Mouse (Mus musculus) retina, postnatal 1 day (tissue): ENCODE measurements around the gene Casc1.

ENCODE experiments used
- DNase-seq: peaks from one replicate; pipeline ENCODE4 v3.0.0-alpha.2; 2012

Gene Casc1

DNA sequence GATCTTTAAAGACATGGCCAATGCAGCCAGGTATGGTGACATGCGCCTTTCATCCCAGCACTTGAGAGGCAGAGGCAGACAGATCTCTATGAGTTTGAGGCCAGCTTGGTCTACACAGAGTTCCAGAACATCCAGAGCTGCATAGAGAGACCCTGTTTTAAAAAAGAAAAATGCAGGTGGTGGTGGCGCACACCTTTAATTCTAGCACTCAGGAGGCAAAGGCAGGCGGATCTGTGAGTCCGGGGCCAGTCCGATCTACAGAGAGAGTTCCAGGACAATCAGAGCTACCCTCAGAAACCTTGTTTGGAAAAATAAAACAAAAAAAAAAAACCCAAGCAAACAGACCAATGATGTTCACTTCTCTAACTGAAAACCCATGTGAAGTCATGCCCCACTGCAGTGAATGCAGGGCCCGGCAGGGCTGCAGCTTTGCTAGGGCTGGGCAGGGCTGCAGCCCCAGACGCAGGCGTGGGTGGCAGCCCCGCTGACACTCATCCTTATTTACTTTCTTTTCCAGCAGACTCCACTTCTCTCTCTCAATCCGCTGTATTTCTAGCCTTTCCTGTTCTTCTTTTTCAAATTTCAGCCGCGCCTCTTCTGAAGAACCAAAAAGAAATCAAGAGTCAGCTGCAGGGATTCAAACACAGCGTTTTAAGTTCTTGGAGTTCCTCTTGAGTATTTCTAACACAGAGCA is 8.2 kb downstream of the Casc1 start:
- no peak for DNase-seq

DNA sequence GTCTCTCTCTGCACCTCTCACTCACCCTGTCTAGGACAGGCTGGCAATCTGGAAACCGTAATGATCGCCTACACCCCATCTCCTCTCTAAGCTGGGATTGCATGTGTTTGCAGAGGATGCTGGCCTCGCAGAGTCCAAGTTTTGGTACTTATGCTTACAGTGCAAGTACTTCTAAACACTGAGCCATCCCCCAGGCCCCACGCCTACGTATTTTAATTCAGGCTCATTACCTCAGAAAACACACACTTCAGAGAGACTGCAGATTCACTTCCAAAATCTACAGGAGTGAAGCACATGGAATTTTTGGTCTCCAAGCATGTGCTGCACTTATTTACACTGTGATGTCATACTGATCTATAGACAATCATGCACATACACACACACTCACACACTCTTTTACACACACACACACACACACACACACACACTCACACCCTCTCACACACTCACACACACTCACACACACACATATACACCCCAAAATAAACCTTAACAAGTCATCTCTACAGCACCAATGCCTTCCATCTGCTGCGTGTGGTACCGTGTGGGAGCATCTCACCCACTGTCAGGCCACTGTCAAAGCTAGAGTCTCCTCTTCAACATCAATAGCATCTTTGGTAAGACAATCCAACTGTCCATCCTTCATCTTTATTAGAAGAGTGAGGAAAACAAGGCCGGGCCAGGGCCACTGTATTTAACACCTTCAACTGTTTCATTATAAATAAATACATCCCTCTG is 12.7 kb downstream of the Casc1 start:
- DNase-seq = no peak

DNA sequence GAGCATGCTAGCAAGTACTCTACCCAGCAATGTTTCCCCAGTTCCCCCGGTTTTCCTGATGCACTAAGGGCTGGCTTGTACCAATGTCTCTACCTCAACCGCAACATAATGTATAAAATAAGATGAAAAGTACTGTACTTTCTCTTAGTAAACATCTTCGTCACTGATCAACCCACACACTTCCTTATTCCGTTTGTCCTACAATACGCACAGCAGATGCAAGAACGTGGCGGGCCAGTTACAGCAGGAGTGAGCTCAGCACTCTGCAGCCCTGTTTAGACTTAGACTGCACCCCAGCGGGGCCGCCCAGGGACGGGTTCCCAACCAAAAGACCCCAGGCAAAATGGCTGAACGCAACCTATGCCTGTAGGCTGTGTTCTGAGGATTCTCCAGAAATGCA is 17.4 kb downstream of the Casc1 start:
- no peak for DNase-seq

DNA sequence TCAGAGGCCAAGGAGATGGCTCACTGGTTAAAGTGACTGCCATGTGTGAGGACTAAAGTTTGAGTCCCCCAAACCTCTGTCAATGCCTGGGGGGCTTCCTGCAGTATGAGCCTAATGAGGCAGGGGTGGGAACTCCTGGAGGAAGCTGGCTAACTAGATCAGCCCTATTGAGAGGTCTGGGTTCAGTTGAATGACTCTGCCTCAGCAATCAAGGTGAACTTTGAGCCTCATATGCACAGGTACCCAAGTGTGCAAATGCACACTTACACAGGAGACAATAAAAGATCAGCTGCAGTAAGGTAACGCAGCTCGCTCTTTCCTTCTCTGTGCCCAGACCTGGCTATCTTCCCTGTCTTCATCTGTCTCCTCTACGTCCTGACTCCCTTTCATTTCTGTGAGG is 17.8 kb downstream of the Casc1 start:
- DNase-seq = no peak

DNA sequence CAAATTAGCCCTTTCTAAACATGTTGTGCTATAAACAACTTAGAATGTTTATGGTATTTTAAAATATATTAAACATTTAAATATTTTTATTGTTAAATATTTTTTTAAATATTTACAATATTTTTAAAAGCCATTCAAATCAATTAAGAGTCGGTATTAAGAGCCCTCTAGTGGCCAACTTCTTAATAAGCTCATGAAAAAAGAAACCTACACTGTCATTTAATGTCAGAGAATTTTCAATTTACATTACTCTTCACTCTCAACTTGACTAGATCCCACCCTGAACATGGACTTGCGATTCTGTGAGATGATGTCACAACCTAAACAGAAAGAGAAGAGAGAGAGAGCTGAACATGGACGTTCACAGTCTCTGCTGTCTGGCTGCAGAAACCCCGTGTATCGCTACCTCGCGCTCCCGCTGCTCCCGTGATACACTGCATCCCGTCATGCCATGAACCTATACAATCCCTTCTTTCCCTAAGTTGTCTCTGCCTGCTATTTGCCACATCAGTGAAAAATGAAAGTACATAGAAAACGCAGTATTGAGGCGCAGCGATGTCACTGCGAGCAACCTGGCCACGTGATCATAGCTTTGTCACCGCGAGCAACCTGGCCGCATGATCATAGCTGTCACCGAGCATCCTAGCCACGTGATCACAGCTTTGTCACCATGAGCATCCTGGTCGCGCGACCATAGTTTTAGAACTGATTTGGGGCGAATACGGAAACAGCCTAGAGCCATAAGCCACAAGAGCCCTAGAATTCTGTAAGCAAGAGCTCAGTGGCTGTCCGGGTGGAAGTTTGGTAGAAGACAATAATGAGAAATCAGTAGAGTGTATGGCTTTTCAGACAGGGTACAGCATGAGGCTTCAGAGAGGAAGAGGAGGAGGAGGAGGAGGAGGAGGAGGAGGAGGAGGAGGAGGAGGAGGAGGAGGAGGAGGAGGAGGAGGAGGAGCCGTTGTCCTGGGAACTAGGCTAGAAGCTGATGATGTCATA is 23.4 kb downstream of the Casc1 start:
- DNase-seq = peak; percentile 56

DNA sequence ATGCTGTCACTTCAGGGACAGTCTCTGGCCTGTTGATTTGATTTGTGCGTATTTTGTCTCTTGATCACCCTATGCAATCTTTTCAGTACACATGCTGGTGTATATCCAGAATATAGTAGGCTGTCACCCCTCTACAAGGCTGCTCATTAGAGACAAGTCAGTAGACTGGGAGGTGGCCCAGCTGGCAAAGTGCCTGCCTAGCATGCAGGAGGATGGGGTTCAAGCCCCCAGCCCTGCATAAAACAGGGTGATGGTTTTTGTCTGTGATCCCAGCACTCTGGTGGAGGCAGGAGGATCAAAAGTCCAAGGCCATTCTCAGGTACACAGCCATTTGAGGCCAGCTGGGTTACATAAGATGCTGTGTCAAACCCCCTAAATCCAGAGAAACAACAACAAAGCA is 24.7 kb downstream of the Casc1 start:
- DNase-seq = no peak

DNA sequence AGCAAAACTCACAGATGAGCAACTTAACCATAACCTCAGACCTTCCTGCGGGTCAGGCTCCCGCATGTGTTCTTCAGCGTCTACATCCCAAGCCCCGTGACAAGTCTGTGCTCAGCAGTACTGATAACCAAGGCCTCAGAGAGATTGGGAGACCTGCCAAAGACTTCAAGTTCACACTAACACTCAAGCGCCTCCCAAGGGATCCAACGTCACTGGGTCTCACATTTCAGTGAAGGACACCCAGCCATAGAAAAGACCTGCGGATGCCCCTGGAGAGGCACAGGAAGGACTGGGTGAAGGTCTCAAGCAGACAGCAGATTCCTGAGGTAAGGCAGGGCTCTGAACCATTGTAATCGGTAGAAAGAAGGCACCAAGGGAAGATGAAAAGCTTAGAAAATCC is 28.8 kb downstream of the Casc1 start:
- DNase-seq = no peak

DNA sequence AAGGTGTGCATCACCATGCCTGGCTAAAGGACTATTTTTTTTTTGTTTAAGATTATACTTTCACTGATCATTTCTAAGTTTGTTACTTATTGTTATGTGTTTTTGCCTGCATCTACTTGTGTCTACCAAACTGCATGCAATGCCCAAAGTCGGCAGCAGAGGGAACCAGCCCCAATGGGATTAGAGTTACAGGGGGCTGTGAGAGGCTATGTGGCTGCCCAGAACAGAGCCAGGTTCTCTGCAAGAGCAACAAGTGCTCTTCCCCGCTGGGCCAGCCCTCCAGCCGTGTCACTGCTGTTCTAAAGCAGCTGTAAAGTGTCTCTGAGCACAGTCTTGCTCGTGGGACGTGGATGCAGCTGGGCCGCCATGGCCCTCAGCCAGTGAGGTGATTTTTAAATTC is 31.1 kb downstream of the Casc1 start:
- DNase-seq = peak; percentile 79

DNA sequence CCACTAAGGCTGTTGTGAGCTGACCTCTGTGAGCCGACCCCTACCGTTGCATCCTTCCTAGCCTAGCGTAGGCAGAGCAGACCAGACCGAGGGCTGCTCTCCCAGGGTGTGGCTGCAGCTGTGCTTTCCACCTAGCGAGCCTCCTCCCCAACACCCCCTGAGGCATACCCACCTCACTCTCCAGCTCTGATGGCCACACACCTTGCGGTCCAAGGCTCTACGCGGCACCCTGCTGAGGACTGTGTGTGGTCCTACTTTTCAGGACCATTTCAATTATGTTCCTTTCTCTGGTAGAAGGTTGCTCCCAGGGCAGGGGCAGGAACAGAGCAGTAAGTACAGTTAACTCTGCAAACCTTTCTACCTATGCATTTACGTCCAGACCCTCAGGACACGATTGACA is 34.3 kb downstream of the Casc1 start:
- no peak for DNase-seq

DNA sequence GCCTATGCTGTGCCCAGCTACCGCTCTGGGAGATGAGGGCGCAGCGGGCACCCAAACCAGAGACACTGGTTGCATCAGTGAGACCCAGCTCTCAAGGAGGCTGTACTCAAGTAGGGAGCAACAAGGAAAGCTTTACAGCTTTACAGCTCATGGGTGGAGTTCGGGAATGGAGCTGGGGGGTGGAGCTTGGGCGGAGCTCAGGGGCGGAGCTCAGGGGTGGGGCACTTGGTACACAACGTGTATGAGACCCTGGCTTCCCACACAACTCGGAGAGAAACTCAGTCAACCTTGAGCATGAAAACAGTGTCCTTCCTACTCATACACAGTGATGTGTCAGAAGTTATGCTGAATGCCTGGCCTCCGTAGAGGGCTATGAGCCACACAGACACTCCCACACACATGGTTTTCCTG is 35.2 kb downstream of the Casc1 start:
- peak; percentile 37 for DNase-seq

DNA sequence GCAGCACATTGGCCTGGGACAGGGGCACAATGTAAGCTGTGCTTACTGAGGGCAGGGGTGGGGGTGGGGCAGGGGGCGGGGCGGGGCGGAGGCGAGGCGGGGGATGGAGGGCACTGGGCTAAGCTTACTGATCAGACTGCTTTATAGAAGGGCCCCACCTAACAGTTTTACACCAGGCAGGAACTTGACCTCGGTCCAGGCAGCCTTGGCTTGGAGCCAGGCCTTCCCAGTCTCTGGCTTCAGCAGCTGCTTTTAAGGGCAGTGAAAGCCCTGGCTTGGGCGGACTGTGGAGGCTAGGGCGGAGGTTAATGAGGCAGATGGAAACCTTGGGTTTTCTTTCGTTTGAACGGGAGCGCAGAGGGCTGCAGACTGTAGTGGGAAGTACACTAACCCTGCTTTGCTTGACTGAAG is 37.0 kb downstream of the Casc1 start:
- DNase-seq = peak; percentile 87

DNA sequence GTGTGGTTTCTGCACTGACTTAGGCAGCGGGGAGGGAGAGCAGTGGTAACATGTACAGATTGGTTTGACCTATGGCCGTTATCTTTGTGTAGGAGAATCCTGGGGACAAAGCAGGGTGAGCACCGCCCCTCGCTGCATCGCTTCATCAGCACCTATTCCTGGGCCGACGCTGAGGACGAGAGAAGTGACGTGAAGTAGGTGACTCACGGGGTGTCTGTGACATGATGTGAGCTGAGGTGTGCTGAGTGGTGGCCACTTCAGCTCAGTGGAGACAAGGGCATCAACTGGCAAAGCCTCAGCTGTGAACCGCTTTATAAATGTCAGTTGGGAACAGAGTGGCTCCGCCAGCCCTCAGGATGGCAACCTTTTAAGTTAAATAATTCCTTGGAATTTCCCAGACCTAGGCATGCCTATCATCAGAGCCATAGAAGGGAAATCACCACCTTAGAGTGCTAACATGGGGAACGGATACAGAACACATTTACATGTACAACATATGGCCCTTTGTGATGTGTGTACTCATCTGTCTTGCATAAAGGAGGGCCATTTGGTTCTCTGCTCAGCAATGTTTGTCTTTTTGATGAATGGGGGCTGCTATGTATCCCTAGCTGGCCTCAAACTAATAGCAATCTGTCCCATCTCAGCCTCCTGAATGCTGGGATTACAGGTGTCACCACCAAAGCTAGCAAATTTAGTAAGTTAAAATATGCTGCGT is 38.8 kb downstream of the Casc1 start:
- DNase-seq = no peak

DNA sequence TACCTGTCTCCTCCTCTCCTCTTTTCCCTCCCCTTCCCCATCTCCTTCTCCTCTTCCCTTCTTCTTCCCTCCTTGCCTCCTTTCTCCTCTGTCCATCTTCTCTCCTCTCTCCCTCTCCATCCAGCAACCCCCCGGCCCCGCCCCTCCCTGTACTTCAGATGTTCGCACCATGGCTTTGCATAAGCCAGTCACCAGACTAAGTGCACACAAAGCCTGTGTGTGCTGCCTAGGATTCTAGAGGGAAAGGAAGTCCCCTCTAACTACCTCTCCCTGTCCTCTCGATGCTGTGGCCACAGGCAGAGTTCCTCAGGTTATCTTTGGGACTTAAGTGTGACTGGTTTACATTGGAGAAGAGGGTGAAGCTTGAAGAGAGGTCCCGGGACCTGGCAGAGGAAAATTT is 50.2 kb downstream of the Casc1 start:
- no peak for DNase-seq

DNA sequence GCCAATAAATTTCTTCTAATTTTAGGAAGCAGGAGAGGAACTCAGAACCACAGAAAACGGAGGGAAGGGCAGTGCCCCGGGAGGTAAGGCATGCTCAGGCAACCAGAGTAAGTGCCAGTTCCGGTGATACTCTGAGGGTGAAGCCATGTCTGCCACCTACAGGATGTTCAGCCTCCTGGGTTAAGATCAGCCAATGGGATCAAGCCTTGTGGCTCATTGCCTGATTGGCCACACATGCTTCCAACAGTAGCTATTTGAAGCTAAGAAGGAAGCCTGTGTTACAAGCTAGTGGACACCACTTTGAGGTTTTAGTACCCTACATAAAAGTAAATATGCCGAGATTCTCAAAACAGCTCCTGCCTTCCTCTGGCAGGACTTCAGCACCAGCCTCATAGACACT is 52.2 kb downstream of the Casc1 start:
- no peak for DNase-seq

DNA sequence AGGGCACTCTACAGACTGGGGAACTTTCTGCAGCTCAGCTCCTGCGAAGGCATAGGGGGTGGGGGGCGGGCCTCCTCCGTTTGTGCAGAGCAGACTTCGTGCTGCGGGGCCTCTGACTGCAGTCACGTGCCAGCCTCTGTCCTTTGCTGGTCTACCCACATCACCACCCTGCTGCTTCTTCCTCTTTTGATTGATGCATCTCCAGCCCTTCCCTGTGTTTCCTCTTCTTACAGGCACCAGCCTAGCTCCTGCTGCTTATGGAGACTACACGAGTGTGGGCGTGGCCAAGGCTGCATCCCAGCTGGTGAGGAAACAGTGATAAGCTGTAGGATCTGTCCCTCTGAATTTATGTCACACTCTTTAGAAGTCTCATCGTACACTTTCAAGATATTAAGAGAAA is 61.8 kb downstream of the Casc1 start:
- peak; percentile 32 for DNase-seq

DNA sequence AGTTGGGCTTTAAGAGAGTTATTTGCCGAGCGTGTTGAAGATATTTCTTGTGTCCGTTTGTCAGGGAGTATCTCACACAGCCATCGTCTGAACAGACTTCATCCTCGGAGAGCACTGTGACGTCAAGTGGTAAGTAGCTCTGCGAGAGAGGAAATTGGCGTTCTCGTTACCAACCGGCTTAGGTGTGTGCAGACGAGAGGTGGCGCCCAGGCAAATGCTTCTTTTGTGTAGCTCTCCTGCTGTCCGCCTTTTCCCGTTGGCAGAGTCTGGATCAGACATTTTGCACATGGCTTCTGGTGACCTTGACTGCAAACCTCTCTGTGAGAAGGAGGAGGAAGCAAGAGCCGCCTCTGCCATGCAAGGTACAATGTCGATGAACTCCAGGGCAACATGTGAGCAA is 63.1 kb downstream of the Casc1 start:
- no peak for DNase-seq

DNA sequence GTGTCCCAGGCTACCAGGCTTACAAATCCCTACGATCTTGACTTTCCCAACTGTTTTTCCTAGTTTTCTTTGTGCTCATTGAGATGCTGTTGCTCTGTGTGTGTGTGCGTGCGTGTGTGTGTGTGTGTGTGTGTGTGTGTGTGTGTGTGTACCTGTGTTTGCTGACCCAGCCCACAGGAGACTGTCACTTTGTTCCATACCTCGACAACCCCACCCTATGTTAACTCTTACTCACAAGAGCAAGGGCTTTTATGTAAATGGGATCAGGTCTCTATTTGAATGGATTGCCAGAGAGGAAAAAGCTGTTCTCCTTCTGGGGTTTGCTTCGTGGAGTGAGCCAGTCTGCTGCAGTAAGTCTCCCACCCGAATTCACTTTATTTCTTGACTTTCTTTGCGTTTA is 65.6 kb downstream of the Casc1 start:
- no peak for DNase-seq

DNA sequence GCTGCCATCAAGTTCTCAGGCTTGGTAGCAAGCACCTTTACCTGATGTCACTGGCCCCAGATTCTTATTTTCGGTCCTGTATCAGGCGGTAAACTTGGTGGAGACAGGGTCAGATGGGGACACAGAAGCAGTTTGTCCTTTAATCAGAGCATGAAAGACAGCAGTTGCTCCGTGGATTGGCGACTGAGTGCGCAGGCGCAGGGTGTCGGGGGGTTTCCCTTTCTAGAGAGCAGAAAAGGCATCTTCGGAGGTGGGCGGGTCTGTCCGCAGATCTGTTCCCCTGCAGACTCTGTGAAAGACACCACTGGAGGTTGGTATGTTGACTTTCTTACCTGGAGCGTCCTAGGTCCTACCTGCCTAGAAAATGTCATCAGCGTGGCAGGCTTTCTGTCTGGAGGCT is 69.0 kb downstream of the Casc1 start:
- no peak for DNase-seq

DNA sequence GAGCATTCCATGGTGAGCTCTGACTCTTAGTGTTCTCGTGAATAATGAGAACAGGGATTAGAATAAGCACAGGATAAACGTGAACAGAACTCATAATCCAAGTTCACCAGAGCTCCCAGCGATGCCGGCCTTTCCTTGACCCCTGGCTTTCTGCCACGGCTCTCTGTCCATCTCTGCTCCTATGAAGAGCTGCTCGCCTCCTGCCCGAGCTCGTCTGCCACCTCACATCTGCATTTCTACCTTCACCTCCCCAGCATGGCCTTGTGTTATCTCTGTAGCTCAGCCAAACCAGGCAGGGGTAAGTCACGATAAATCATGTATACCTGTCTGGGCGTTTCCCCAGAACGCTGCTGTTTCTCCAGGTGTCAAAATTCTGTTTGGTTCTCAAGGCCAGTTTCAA is 70.1 kb downstream of the Casc1 start:
- DNase-seq = peak; percentile 40

DNA sequence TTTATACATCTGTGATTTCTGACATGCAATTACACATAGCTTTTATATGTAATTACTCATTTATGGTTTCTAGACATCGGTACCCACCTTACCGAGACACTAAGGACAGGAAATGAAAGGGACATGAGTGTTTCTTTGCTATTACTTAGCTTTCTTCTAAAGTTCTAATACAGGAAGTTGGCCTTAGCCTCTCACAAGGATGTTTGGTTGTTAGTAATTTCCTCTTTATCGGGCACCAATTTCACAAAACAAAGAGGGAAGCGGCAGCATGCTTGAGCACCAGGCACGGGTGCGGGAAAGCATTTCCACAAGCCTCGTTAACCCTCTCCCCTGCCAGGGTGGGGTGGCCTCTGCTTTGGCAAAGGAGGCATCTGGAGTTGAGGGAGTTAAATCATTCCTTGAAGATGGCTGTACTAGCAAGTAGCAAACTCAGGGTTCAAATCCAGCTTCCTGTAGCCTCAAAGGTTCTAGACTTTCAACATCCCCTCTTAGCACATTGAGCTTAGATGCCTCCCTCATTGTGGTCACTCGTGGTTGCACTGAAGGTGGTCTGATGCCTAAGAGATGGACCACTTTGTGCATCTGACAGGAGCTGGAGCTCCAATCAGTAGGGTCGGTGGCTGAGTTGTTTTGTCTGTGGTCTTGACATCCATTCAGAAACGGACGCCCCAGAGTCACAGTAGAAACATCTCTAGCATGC is 70.9 kb downstream of the Casc1 start:
- DNase-seq = no peak

DNA sequence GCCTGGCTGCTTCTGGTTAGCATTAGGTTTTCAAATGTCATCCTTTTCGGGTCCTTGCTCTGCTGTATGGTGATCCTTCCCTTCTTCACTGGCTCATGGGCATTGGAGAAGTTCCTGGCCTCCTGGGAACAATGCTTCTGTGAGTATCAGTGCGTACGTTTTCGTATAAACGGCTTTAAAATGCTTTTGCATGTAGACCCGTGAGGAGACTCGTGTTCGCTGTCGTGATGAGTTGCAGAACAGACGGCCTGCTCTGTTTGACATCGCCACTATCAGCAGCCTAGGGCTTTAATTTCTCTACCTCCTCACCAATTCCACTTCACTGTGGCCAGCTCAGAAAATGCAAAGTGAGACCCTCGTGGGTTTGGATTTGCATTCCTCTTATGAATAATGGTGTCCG is 71.6 kb downstream of the Casc1 start:
- no peak for DNase-seq

DNA sequence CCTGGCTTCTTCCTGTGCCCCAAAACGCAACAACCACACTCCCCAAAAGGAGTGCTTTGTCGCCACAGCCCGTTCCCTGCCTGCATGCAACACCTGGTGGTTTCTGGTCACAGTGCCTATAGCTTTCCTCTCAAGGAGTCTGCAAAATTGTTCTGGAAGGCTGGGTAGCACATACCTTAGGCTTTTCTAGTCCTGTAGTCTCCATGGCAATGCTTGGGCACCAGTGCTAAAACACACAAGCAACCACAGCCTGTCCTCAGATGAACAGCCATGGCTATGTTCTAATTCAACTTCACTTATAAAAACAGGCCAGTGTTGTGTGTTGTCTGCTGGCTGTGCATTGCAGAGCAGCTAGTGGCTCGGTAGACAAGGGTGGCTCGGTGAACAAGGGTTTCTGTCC is 74.0 kb downstream of the Casc1 start:
- no peak for DNase-seq
